Comparison of ENCODE assay signal across 8 mouse cellular contexts in genomic region chr11:102061236-102061940, GRCm38 (mm10). TPM values are rescaled to one million over a fixed set of nuclear protein-coding genes. Genes with fewer than 3 reads are reported as not detected.
DNase-seq lines count a peak whose midpoint lies in the region; ATAC-seq and TF ChIP-seq lines count a peak whose summit lies in the region.

No protein-coding gene starts in this region.

- peak overlapping the region; percentile 62; the same call in 1 of the 2 replicates for H3K9ac ChIP-seq in heart, embryonic 12.5 days
- H3K9ac ChIP-seq in kidney, embryonic 16.5 days (replicated peaks; ENCODE audit: low read length), result peak overlapping the region; percentile 52; the same call in 1 of the 2 replicates

- ATAC-seq in erythroblast, adult 5-6 weeks (replicated peaks; ENCODE audit: low FRiP score, poor library complexity, severe bottlenecking), result peak; percentile 86
- ATAC-seq in heart, embryonic 12.5 days (ENCODE audit: insufficient number of reproducible peaks, low FRiP score), result peak; percentile 53
- peak; percentile 66 for ATAC-seq in kidney, embryonic 16.5 days (ENCODE audit: low FRiP score, low TSS enrichment)

- H3K9me3 ChIP-seq in heart, embryonic 12.5 days (replicated peaks), result no peaks in the 10 kb centered on the region
- no peaks in the 10 kb centered on the region for H3K9me3 ChIP-seq in kidney, embryonic 16.5 days (ENCODE audit: low read length)

- peak overlapping the region; percentile 90 for H3K4me2 ChIP-seq in heart, embryonic 12.5 days
- peak overlapping the region; percentile 86 for H3K4me2 ChIP-seq in kidney, embryonic 16.5 days (replicated peaks; ENCODE audit: low read depth, low read length)

- TF ChIP-seq POLR2A in bone marrow macrophage, adult 2 months (IDR thresholded peaks at IDR 0.05; ENCODE audit: borderline replicate concordance, low read depth, low read length), result no peak

- H3K4me1 ChIP-seq in bone marrow macrophage, adult 2 months (ENCODE audit: control insufficient read depth, insufficient read depth, low read length), result no peaks in the 10 kb centered on the region
- H3K4me1 ChIP-seq in heart, embryonic 12.5 days (replicated peaks), result peaks cover 8% of the 10 kb centered on the region; the same call in 1 of the 2 replicates
- H3K4me1 ChIP-seq in kidney, embryonic 16.5 days (ENCODE audit: insufficient read depth, low read length), result peaks cover 10% of the 10 kb centered on the region

- peak overlapping the region; percentile 57 for H3K4me3 ChIP-seq in bone marrow macrophage, adult 2 months (ENCODE audit: insufficient read depth, low read length)
- H3K4me3 ChIP-seq in heart, embryonic 12.5 days, result peak overlapping the region; percentile 46
- peak overlapping the region; percentile 46 for H3K4me3 ChIP-seq in kidney, embryonic 16.5 days (ENCODE audit: low read length)

- H3K27ac ChIP-seq in bone marrow macrophage, adult 2 months (ENCODE audit: insufficient read depth, low read depth, low read length), result no peak overlapping the region
- no peak overlapping the region for H3K27ac ChIP-seq in heart, embryonic 12.5 days (ENCODE audit: poor library complexity, severe bottlenecking)
- H3K27ac ChIP-seq in kidney, embryonic 16.5 days (ENCODE audit: low read length), result no peak overlapping the region

- peak; percentile 64 for TF ChIP-seq CTCF in bone marrow macrophage, adult 2 months (IDR thresholded peaks at IDR 0.05; ENCODE audit: low read depth, low read length)

- peaks cover 40% of the 10 kb centered on the region for H3K36me3 ChIP-seq in heart, embryonic 12.5 days
- H3K36me3 ChIP-seq in kidney, embryonic 16.5 days (ENCODE audit: insufficient read depth, low read length), result peaks cover 7% of the 10 kb centered on the region

- peak; percentile 64 for DNase-seq in A20 (ENCODE audit: low read depth, low spot score)
- peak; percentile 80 for DNase-seq in liver
- peak; percentile 19 to 46 for DNase-seq in monocyte, adult 2 months (ENCODE audit: low read depth in 1 of 2, low spot score in 2 of 2)
- DNase-seq in spleen, postnatal 36 days (ENCODE audit: low spot score in 2 of 2), result peak; percentile 27 to 52

- peaks cover 13% of the 10 kb centered on the region for H3K27me3 ChIP-seq in heart, embryonic 12.5 days (replicated peaks)
- H3K27me3 ChIP-seq in kidney, embryonic 16.5 days (ENCODE audit: insufficient read depth, low read length), result no peaks in the 10 kb centered on the region

- 5% methylated on average over 23 of the region's 23 CpGs for WGBS in heart, embryonic 12.5 days
- WGBS in kidney, embryonic 16.5 days, result 2% methylated on average over 22 of the region's 23 CpGs

RNA-seq across cellular contexts. Expression of gene Cd300lg, which starts 20.1 kb away (rescaled TPM):
- polyA plus RNA-seq in bone marrow macrophage, adult 2 months (2012; ENCODE audit: insufficient read depth, insufficient read length, missing spikeins), result 5.1 and 6.4 TPM in 2 replicates
- total RNA-seq in erythroblast, adult 5-6 weeks (2015; ENCODE audit: low replicate concordance), result 2.1 and 7.1 TPM in 2 replicates
- total RNA-seq in erythroblast, adult 5-6 weeks (2017; ENCODE audit: low replicate concordance), result 0.42 and 0.77 TPM in 2 replicates
- 1.6 and 1.9 TPM in 2 replicates for polyA plus RNA-seq in heart, embryonic 12.5 days (2016; fragmentation: Nextera tagmentation; extraction: Ambion mirVana)
- polyA plus RNA-seq in kidney, embryonic 16.5 days (2015; fragmentation: Nextera tagmentation; extraction: Ambion mirVana), result 1.3 and 1.8 TPM in 2 replicates

RNA-seq across cellular contexts. Expression of gene Mpp2, which starts 26.9 kb away (rescaled TPM):
- not detected in 2 replicates for polyA plus RNA-seq in bone marrow macrophage, adult 2 months (2012; ENCODE audit: insufficient read depth, insufficient read length, missing spikeins)
- 7.7 and 12.7 TPM in 2 replicates for total RNA-seq in erythroblast, adult 5-6 weeks (2015; ENCODE audit: low replicate concordance)
- total RNA-seq in erythroblast, adult 5-6 weeks (2017; ENCODE audit: low replicate concordance), result 14.2 and 20.6 TPM in 2 replicates
- polyA plus RNA-seq in heart, embryonic 12.5 days (2016; fragmentation: Nextera tagmentation; extraction: Ambion mirVana), result 15.4 and 17.8 TPM in 2 replicates
- polyA plus RNA-seq in kidney, embryonic 16.5 days (2015; fragmentation: Nextera tagmentation; extraction: Ambion mirVana), result 14.4 and 16.4 TPM in 2 replicates

RNA-seq across cellular contexts. Expression of gene Mpp3, which starts 33.1 kb away (rescaled TPM):
- polyA plus RNA-seq in bone marrow macrophage, adult 2 months (2012; ENCODE audit: insufficient read depth, insufficient read length, missing spikeins), result 0.31 TPM in 1 of 2 replicates, not detected in the other
- total RNA-seq in erythroblast, adult 5-6 weeks (2015; ENCODE audit: low replicate concordance), result 0.84 TPM in 1 of 2 replicates, not detected in the other
- total RNA-seq in erythroblast, adult 5-6 weeks (2017; ENCODE audit: low replicate concordance), result 0.14 TPM in 1 of 2 replicates, not detected in the other
- polyA plus RNA-seq in heart, embryonic 12.5 days (2016; fragmentation: Nextera tagmentation; extraction: Ambion mirVana), result 4.1 and 4.5 TPM in 2 replicates
- 7.2 and 9.0 TPM in 2 replicates for polyA plus RNA-seq in kidney, embryonic 16.5 days (2015; fragmentation: Nextera tagmentation; extraction: Ambion mirVana)

RNA-seq across cellular contexts. Expression of gene Ppy, which starts 39.7 kb away (rescaled TPM):
- not detected in 2 replicates for polyA plus RNA-seq in bone marrow macrophage, adult 2 months (2012; ENCODE audit: insufficient read depth, insufficient read length, missing spikeins)
- not detected in 2 replicates for total RNA-seq in erythroblast, adult 5-6 weeks (2015; ENCODE audit: low replicate concordance)
- total RNA-seq in erythroblast, adult 5-6 weeks (2017; ENCODE audit: low replicate concordance), result not detected in 2 replicates
- not detected in 2 replicates for polyA plus RNA-seq in heart, embryonic 12.5 days (2016; fragmentation: Nextera tagmentation; extraction: Ambion mirVana)
- polyA plus RNA-seq in kidney, embryonic 16.5 days (2015; fragmentation: Nextera tagmentation; extraction: Ambion mirVana), result not detected in 2 replicates

RNA-seq across cellular contexts. Expression of gene Pyy, which starts 46.2 kb away (rescaled TPM):
- not detected in 2 replicates for polyA plus RNA-seq in bone marrow macrophage, adult 2 months (2012; ENCODE audit: insufficient read depth, insufficient read length, missing spikeins)
- not detected in 2 replicates for total RNA-seq in erythroblast, adult 5-6 weeks (2015; ENCODE audit: low replicate concordance)
- total RNA-seq in erythroblast, adult 5-6 weeks (2017; ENCODE audit: low replicate concordance), result not detected in 2 replicates
- polyA plus RNA-seq in heart, embryonic 12.5 days (2016; fragmentation: Nextera tagmentation; extraction: Ambion mirVana), result not detected in 2 replicates
- polyA plus RNA-seq in kidney, embryonic 16.5 days (2015; fragmentation: Nextera tagmentation; extraction: Ambion mirVana), result not detected in 2 replicates

Comparison
In these comparisons a context has a peak if more than half of its experiments do, and no peak if none do; other contexts are left out.
1. RNA of gene Mpp2, which starts 26.9 kb away (polyA plus RNA-seq): 15.4 to 17.8 TPM in heart, embryonic 12.5 days and 14.4 to 16.4 TPM in kidney, embryonic 16.5 days; not detected in bone marrow macrophage, adult 2 months; every median in the first group is over 10 times any median in the second.
2. Peak in every context shown above with its lines, with median percentiles within 50 percentile points of each other: DNase-seq, H3K4me3 ChIP-seq and ATAC-seq.